Mouse (Mus musculus): ENCODE measurements at regions not wholly inside any gene's neighbourhood (a gene's known extent, or its start where the extent isn't known, plus 50 kb on each side); places are given as distances from the start of the nearest gene placed in this dataset.

DNA sequence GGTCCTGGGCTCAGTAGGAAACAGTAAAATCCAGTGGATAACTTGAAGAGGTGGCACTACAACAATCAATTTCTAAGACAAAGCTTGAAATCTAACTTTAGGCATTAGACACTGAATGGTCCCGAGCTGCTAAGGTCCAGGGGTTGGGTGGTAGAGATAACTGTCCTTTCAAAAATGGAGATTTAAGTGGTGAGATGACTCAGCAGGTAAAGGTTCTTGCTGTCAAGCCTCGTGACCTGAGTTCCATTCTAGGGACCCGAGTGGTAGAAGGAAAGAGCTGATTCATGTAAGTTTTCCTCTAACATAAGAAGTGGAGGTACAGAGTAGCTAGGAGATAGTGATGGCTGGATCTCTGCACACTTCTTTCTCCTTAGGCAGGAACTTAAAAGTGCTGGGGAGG, 180.3 kb upstream of the Cxcr4 start:
- TF ChIP-seq POLR2A (IDR thresholded peaks at IDR 0.05; ENCODE audit: control insufficient read depth, low read depth, low read length) (no peak), CTCF (IDR thresholded peaks at IDR 0.05; ENCODE audit: control insufficient read depth, insufficient read depth, insufficient replicate concordance, low read depth, low read length) (no peak)
